Mouse (Mus musculus) lung, adult 18-20 months (tissue): ENCODE data around the gene Il4i1.
A peak's percentile ranks its signal among the peaks of the same experiment; 100 is the strongest.
"Not testable (repeated sequence)": the region's sequence is repeated elsewhere in the genome, so short reads cannot be mapped to it uniquely, and the experiment has no call there.

ENCODE experiments used
- DNase-seq, 2 experiments: peaks; one replicate each; pipeline ENCODE4 v3.0.0; 2022; ENCODE audit warnings: mixed read lengths in 2 of 2

Gene Il4i1

DNA sequence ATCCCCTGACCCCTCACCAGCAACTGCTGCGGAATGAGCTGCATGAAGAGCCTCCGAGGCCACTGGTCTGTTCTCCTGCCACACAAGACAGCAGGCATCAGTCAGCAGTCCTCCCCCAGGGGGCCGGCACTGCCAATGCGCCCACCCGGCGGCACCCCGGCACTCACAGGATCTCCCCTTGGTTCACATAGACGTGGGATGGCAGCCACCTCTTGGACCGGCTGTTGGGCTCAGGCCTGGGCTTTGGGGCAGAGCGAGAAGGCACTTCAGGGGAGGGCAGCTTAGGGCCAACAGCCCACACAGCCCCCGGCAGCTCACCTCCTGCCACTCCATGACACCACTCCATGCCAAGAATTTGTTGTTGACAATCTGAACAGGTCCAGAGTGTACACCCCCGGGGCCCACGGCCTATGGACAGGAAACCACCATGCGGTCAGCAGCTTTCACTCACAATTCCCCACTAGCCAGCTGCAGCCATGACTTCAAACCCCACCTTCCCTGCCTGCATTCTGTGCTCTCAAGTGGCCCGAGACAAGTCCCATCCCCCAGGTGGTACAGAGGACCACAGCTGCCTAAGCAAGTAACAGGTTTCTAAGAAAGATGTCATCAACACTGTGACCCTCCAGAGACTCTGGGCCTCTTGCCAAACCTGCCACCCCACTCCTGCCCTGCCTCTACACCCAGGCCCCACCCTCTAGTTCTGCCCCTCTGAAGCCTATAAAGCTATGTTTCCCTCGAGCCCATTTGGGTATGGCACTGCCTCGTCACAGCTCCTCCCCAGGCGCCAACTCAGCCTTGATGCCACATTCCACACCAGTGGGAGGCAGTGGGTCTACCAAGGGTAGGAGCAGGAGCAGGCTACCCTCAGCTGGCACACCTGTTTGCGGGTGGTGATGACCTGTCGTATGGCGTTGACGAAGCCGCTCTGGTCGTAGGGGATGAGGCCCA lies 48.7 kb downstream of the Il4i1 start:
- peak; percentile 35 to 56 for DNase-seq

DNA sequence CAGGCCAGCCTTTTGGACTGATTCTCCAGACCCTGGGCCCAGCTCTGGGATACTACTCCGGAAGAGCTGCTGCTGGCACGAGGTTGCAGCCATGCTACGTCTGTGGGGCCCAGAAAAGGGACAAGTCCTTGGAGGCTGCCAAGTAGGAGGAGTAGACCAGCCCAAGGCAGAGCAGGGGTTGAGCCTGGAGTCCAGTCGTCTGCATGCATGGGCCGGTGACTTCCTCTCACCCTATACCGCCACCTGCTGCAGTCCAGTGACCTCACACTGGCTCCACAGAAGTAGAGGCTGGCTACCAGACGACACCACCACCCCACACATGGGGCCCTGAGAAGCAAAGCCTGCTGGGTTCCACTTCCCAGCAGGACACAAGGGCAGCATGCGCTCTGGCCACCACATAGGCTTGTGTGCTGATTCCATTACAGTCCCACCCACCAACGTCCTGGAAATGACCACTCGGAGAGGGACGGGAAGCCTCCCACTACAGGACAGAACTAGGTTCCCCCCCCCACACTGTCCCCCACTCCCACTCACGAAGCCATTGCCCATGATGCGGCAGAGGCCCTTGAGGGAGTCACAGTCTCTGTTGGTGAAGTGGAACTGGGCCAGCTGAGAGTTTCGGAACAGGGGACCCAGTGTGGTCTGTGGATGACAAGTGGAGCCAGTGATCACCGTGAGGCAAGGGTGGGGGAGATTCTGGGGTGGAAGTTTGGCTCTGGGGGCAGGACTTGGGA lies 50.3 kb downstream of the Il4i1 start:
- peak; percentile 65 to 79 for DNase-seq

DNA sequence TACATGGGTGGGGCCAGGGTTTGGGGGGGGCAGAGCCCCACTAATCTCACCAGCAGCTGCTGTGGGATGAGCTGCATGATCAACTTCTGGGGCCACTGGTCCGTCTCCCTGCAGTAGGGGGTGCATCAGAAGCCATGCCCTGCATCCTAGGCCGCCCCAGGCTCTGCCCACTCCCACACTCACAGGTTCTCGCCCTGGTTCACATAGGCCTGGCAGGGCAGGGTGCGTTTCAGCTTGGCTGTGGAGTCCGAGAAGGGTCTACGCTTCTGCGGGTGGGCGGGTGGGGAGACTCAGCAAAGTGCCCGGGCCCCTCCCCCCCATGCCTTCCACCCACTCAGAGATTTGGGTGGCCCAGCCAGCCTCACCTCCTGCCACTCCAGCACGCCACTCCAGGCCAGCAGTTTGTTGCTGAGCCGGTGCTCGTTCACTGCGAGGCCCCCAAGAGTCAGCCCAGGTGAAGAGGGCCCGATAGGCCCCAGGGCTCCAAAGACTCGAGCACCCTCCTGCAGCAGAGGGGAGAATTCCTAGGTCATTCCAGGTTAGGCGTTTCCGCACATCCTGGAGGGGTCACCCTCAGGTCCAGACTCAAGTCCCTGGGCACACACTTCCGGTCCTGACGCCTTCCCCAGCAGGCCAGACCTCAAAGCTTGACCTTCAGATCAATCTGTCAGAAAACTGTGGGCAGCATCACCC lies 51.0 kb downstream of the Il4i1 start:
- DNase-seq = peak in 1 of 2 experiments; percentile 43

DNA sequence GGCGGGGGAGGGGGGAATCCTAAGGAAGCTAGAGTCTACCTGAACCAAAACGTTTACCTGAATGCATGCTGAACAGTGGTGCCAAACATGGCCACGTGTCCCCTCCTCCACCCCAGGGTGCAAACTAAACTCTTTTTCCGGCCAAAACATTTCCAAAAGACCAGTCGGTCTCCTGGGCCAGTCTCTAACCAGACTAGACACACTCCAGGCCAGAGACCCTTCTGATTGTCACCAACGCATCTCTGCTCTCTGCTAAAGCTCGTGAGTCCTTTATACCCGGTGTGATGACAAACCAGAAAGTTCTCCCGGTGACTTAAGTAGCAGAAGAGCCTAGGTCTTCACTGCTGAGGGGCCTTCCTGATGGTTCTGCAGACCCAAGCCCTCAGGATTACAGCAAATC lies 51.6 kb downstream of the Il4i1 start:
- no peak for DNase-seq

DNA sequence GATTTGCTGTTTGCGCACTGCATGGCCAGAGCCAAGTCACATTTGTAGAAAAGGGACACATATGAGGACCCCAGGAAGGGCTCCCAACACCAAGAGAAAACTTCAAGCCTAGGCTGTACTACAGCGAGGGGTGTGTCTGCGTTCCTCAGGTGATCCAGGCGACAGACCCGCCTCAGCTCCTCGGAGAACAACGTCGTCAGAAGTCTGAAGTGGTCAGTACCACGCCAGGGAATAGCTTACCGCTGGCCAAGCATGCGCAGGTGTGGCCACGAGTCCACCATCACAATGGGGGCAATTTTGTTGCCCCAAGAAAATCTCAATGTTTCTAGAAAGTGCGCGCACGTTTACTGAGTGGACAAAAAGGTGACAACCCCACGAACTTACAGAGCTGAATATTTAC lies 52.3 kb downstream of the Il4i1 start:
- peak; percentile 81 to 87 for DNase-seq

DNA sequence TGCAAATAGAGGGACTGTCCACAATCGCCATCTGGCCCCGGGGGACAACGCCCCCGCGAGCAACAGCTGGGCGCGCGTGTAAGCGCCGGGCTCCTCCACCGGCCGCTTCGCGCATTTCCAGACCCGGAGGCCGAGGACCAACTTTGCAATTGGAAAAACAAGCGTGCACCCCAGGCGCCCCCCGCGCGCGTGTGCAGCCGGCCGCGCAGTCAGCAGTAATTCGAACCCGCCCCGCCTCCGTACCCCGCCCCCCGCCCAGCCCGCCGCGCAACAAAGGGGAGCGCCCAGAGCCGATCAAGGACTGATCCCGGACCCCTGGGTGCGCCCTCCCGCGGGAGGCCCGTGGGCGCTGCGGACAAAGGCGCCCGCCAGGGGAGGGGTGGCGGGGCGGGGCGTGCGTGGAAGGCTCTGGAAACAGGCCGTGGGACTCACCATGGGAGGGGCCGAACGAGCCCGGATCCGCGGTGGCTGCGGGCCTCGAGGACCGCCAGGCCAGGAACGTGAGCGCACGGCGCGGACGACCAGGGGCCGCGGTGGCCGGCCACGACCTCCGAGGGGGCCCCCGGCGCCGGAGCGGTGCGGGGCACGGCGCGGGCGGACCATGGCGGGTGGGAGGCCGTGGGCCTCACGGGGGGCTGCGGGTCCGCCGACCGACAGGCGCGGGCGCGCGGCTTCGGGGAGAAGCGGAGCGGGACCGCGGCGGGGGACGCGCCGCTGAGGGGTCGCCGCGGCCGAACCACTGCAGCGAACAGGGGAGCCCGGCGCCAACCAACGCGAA lies 52.9 kb downstream of the Il4i1 start:
- peak; percentile 78 to 84 for DNase-seq

DNA sequence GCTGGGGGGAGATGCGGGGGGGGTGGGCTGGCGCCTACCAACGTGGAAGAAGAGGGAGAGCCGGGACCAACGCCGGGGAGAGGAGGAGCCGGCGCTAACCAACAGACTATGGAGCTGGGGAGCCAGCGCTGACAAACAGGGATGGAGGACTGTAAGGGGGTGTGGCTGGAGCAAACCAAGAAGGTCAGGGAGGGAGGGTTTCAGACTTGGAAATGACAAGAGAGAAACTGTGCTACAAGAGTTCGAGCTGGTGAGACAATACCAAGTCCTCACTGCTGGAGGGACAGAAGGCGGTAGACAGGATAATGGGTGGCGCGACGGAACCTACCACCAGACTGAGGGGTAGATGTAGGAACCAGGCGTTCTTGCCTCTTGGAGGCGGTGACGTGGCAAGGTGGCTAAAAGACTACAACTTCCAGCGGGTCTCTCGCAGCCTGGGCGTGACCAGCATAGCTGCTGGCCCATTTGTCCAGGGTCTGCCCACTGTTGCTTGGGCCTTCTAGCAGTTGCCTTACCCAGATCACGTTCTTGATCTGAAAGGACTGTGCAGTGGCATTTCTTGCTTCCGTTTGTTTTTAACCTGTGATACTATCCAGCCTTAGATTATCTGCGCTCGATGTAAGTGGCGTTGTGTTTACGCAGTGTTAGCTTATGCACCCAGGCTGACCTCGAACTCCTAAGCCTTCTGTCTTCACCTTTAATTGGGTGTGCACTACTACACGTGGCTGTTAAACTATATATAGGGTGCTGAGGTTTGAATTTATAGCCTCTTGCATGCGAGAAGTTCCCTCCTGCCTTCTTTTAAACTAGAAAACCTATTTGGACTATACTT lies 53.7 kb downstream of the Il4i1 start, which contains the start of gene Ptov1:
Ptov1 (minus strand) TSS at position 92 of the 832 bp plus-strand sequence.
- DNase-seq = peak; percentile 95 to 96

DNA sequence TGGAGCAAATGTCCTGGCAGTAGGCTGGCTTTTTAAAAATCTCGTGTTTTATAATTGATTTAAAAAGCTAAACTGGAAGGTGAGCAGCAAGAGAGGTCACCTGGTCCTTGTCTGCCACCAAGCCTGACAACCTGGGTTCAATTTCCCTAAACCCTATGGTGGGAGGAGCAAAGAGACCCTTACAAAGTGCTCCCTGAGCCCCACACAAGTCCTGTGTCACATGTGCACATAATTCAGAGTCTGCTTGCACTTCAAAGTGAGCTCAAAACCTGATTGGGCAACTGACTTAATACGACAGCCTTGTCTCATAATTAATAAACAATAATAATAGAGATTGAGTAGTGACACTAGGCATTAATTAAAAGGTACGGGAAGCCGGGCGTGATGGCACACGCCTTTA lies 54.4 kb downstream of the Il4i1 start:
- DNase-seq = no peak

DNA sequence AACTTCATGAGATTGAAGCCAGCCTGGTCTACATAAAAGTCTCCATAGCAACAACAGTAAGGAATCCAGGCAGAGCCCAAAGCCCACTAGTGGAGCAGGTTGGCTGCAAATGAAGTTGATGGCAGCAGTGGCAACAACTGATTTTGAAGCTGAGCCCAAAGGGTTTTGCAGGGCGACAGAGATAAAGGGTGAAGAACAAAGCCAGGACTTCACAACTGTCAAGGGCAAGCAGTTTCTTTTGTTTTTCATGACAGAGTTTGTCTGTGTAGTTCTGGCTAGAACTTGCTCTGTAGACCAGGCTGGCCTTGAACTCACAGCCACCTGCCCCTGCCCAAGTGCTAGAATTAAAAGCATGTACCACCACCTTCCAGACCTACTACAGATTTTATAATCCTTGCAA lies 55.0 kb downstream of the Il4i1 start:
- DNase-seq = no peak

DNA sequence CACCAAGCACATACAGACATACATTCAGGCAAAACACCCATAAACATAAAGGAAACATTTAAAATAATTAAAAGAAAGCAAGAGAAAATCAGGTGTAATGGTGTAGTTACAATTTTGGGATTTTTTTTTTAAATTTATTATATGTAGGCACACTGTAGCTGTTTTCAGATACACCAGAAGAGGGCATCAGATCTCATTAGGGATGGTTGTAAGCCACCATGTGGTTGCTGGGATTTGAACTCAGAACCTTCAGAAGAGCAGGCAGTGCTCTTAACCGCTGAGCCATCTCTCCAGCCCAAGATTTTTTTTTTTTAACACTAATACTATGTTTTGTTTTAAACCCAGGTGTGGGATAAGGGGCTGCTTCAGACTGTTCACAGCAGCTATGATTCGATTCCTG lies 55.6 kb downstream of the Il4i1 start:
- not testable (repeated sequence) for DNase-seq

DNA sequence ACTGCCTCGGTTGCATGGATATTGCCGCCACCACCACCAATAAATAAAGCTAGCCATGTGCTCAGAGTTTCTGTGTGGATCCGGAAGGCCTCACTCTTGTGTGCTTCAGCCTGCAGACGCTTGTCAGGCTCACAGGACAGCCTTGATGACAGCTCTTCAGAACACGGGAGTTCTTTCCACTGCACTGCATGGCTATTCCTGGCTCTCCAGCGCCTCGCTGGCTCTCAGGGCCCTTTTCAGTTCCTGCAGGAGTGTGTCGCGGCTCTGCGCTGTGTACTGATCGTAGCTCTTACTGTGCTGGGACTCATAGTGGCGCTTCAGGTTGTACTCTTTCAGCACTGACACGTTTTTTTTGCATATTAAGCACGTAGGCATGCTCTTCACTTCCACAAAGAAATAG lies 61.6 kb downstream of the Il4i1 start:
- DNase-seq = no peak

DNA sequence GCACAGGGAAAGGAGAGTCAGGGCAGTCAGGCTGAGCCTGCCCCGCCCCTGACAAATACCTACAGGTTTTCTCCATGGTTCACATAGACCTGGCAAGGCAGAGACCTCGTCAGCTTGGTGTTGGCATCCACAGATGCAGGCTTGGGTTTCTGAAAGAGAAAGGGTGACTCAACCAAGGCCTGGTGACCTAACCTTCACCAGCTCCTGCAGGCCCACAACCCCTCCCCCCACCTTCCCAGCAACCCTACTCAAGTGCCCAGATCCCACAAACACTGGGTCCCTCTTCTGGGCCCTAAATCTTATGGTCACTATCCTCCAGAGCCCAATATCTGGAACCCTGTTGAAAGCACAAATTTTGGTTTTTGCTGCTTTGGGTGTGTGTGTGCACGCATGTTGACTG lies 66.8 kb downstream of the Il4i1 start:
- DNase-seq = no peak

DNA sequence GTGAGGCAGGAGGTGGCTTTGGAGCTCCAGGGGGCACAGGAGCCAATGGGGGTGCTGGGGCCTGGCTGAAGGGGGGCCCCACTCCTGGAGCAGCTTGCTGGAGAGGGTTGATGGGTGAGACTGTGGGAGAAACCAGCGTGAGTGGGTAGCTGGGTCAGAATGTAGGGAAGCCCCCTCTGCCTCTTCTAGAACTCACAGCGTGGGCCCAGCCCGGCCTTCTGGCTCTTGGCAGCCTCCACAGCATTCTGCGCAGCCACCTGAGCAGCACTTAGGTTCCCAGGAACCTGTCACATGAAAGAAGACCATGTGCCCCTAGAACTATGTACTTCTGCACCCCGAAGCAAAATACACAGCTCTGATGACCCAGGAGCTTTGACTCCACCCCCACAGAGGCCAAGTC lies 68.5 kb downstream of the Il4i1 start:
- no peak for DNase-seq

DNA sequence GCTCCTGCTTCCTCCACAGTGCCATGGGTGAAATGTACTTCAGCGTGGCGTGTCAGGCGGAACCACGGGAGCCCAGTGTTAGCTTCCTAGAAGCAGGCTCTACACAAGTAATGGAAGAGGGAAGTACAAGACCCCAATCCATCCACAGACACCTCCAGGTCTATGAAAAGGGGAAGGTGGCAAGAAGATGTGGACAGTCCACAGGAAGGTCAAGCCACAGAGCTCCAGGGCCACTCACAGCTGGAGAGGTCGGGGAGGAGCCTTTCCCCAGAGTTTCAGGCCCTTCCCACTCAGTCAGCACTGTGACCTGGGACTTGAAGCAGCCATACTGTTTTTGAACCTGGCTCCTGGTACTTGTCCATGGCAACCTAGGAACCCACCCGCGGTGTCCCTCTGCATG lies 70.8 kb downstream of the Il4i1 start:
- no peak for DNase-seq

DNA sequence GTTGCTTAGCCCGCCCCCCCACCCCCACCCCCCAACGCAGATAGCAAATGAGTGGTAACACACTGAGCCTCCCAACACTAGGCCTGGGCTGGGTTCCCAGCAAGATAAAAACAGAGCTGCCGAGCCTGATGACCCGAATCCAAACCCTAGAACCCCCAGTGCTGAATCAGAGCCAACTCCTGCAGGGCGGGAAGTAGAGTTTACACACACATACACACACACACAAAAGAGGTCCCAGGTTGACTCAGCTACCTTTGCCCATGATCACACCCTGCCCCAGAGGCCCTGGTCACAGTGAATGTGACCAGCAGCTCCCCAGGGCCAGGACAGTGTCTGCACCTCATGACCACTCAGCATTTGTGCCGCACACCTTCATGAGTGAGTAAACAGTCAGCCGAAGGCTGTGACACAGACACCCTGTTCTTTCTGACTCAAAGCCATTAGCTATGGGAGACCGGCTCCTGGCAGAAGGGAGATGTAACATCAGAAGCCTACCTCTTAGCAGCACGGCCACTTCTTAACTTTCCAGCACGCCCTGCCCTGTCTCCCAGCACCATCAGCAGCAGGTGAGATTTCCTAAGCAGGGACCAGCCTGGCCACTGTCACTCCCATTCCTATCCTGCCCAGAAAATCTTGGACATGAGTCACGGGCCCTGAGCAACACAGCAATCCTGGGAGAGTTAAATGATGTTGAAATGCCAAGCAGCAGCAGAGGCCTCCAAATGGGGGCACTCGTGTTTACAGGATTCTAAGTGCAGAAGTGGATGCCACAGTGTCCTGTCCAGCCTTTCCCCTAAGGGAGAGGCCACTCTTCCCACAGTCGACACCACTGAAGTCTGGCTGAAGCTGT lies 72.3 kb downstream of the Il4i1 start:
- no peak for DNase-seq

DNA sequence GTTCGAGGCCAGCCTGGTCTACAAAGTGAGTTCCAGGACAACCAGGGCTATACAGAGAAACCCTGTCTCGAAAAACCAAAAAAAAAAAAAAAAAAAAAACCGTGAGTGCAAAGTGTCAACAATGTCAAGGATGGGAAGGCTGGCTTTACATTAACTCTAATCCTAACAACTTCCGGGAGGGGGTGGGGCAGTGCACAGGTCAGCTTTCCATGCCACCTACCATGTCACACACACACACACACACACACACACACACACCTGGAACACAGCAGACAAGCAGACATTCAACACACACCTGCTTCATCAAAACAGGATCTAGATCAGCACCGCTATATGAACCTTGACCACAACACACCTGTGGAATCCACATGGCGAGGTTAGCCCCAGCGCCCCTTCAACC lies 74.0 kb downstream of the Il4i1 start:
- no peak for DNase-seq
